8 mouse cellular contexts compared by ENCODE assay signal in genomic region chr5:119682646-119683515, GRCm38 (mm10). TPM values are rescaled to one million over a fixed set of nuclear protein-coding genes. Genes with fewer than 3 reads are reported as not detected.
DNase-seq lines count a peak whose midpoint lies in the region; ATAC-seq and TF ChIP-seq lines count a peak whose summit lies in the region.

No protein-coding gene starts in this region.

- no peak for TF ChIP-seq POLR2A in limb, embryonic 14.5 days (IDR thresholded peaks at IDR 0.05; ENCODE audit: borderline replicate concordance, extremely low read depth, insufficient read depth, insufficient read length)

- TF ChIP-seq CTCF in E14TG2a.4 (conservative IDR thresholded peaks at IDR 0.05; ENCODE audit: low read length): no peak

- DNase-seq in forebrain, embryonic 10.5 days (ENCODE audit: extremely low spot score, low spot score): no peak
- no peak for DNase-seq in limb, embryonic 14.5 days (ENCODE audit: low spot score)
- no peak for DNase-seq in layer of hippocampus, adult 8-10 months (ENCODE audit: low spot score in 2 of 2)
- no peak for DNase-seq in testis, postnatal 10 days (ENCODE audit: low spot score)
- no peak for DNase-seq in spleen, postnatal 14 days (ENCODE audit: low spot score in 2 of 2)

- 3% methylated on average over 40 of the region's 40 CpGs for WGBS in forebrain, embryonic 10.5 days
- 2% methylated on average over 40 of the region's 40 CpGs for WGBS in forebrain, embryonic 15.5 days
- 3% methylated on average over 40 of the region's 40 CpGs for WGBS in embryonic facial prominence, embryonic 12.5 days
- WGBS in limb, embryonic 14.5 days: 11% methylated on average over 40 of the region's 40 CpGs

- H3K4me1 ChIP-seq in forebrain, embryonic 10.5 days: peaks cover 42% of the 10 kb centered on the region
- H3K4me1 ChIP-seq in forebrain, embryonic 15.5 days: peaks cover 5% of the 10 kb centered on the region; the same call in 1 of the 2 replicates
- H3K4me1 ChIP-seq in E14TG2a.4 (replicated peaks; ENCODE audit: low read depth, low read length): peaks cover 83% of the 10 kb centered on the region
- peaks cover 49% of the 10 kb centered on the region for H3K4me1 ChIP-seq in embryonic facial prominence, embryonic 12.5 days
- H3K4me1 ChIP-seq in limb, embryonic 14.5 days (ENCODE audit: control insufficient read depth, insufficient read depth, low read length): peaks cover 19% of the 10 kb centered on the region

- peak overlapping the region; percentile 44; the same call in 1 of the 2 replicates for H3K27ac ChIP-seq in forebrain, embryonic 10.5 days
- H3K27ac ChIP-seq in forebrain, embryonic 15.5 days (replicated peaks): no peak overlapping the region
- H3K27ac ChIP-seq in embryonic facial prominence, embryonic 12.5 days: peak overlapping the region; percentile 83
- peak overlapping the region; percentile 43 for H3K27ac ChIP-seq in limb, embryonic 14.5 days (replicated peaks; ENCODE audit: low read depth, low read length)

- H3K9me3 ChIP-seq in forebrain, embryonic 10.5 days: no peaks in the 10 kb centered on the region
- H3K9me3 ChIP-seq in forebrain, embryonic 15.5 days: no peaks in the 10 kb centered on the region
- H3K9me3 ChIP-seq in E14TG2a.4 (ENCODE audit: low read length): no peaks in the 10 kb centered on the region
- no peaks in the 10 kb centered on the region for H3K9me3 ChIP-seq in embryonic facial prominence, embryonic 12.5 days
- H3K9me3 ChIP-seq in limb, embryonic 14.5 days (ENCODE audit: control insufficient read depth, low read length): no peaks in the 10 kb centered on the region

- H3K4me2 ChIP-seq in forebrain, embryonic 15.5 days (replicated peaks): no peak overlapping the region
- H3K4me2 ChIP-seq in embryonic facial prominence, embryonic 12.5 days (replicated peaks): peak overlapping the region; percentile 68
- H3K4me2 ChIP-seq in limb, embryonic 14.5 days (replicated peaks; ENCODE audit: low read depth, low read length, severe bottlenecking): peak overlapping the region; percentile 32

- peak overlapping the region; percentile 30 for H3K4me3 ChIP-seq in forebrain, embryonic 10.5 days
- H3K4me3 ChIP-seq in forebrain, embryonic 15.5 days: no peak overlapping the region
- H3K4me3 ChIP-seq in E14TG2a.4 (replicated peaks; ENCODE audit: low read length): peak overlapping the region; percentile 76
- peak overlapping the region; percentile 44 for H3K4me3 ChIP-seq in embryonic facial prominence, embryonic 12.5 days
- H3K4me3 ChIP-seq in limb, embryonic 14.5 days (replicated peaks; ENCODE audit: low read length): peak overlapping the region; percentile 22

- ATAC-seq in forebrain, embryonic 15.5 days (replicated peaks): no peak
- ATAC-seq in embryonic facial prominence, embryonic 12.5 days (ENCODE audit: insufficient number of reproducible peaks, insufficient read depth, low FRiP score, low TSS enrichment): no peak
- ATAC-seq in limb, embryonic 14.5 days (ENCODE audit: low FRiP score, low read depth): no peak

- no peak overlapping the region for H3K9ac ChIP-seq in forebrain, embryonic 15.5 days (replicated peaks)
- peak overlapping the region; percentile 79 for H3K9ac ChIP-seq in embryonic facial prominence, embryonic 12.5 days
- H3K9ac ChIP-seq in limb, embryonic 14.5 days (ENCODE audit: low read depth, low read length, severe bottlenecking): peak overlapping the region; percentile 25; the same call in 1 of the 2 replicates

- H3K27me3 ChIP-seq in forebrain, embryonic 10.5 days (ENCODE audit: poor library complexity, severe bottlenecking): peaks cover 100% of the 10 kb centered on the region
- H3K27me3 ChIP-seq in forebrain, embryonic 15.5 days: peaks cover 94% of the 10 kb centered on the region
- H3K27me3 ChIP-seq in E14TG2a.4 (ENCODE audit: insufficient read depth, low read length): peaks cover 59% of the 10 kb centered on the region
- H3K27me3 ChIP-seq in embryonic facial prominence, embryonic 12.5 days: peaks cover 71% of the 10 kb centered on the region
- peaks cover 97% of the 10 kb centered on the region for H3K27me3 ChIP-seq in limb, embryonic 14.5 days (ENCODE audit: control insufficient read depth, insufficient read depth, low read length)

- H3K36me3 ChIP-seq in forebrain, embryonic 10.5 days (replicated peaks): no peaks in the 10 kb centered on the region
- H3K36me3 ChIP-seq in forebrain, embryonic 15.5 days: no peaks in the 10 kb centered on the region
- peaks cover 36% of the 10 kb centered on the region for H3K36me3 ChIP-seq in E14TG2a.4 (ENCODE audit: insufficient read depth, low read length)
- H3K36me3 ChIP-seq in embryonic facial prominence, embryonic 12.5 days: peaks cover 18% of the 10 kb centered on the region
- peaks cover 32% of the 10 kb centered on the region for H3K36me3 ChIP-seq in limb, embryonic 14.5 days (ENCODE audit: control insufficient read depth, insufficient read depth, low read length)

RNA-seq across cellular contexts. Expression of gene Tbx3, which starts 12.4 kb away (rescaled TPM):
- 10.6 and 13.9 TPM in 2 replicates for polyA plus RNA-seq in forebrain, embryonic 10.5 days (2016; fragmentation: Nextera tagmentation; extraction: Ambion mirVana)
- polyA plus RNA-seq in forebrain, embryonic 15.5 days (2015; fragmentation: Nextera tagmentation; extraction: Ambion mirVana): 1.7 and 2.4 TPM in 2 replicates
- 59.5 and 65.3 TPM in 2 replicates for polyA plus RNA-seq in embryonic facial prominence, embryonic 12.5 days (2016; fragmentation: Nextera tagmentation; extraction: Ambion mirVana)
- 18.6 and 28.2 TPM in 2 replicates for polyA plus RNA-seq in limb, embryonic 14.5 days (2012; rRNA removed)
- polyA plus RNA-seq in limb, embryonic 14.5 days (2014; fragmentation: Nextera tagmentation; extraction: Ambion mirVana): 23.9 and 27.6 TPM in 2 replicates
- total RNA-seq in layer of hippocampus, adult 8-10 months (2022): 1 to 10 TPM; 2.2 to 3.4 (median 2.6) TPM
